Mouse (Mus musculus): ENCODE measurements around the gene Rab20.
"Not testable (repeated sequence)": the region's sequence is repeated elsewhere in the genome, so short reads cannot be mapped to it uniquely, and the experiment has no call there.

Rab20 gene

GRCm38 (mm10) chr8:11477811-11478761, at the start of gene Rab20:
Rab20 (minus strand) TSS chr8:11478710.
- peak in 1 of 2 experiments; percentile 22 for DNase-seq

DNA sequence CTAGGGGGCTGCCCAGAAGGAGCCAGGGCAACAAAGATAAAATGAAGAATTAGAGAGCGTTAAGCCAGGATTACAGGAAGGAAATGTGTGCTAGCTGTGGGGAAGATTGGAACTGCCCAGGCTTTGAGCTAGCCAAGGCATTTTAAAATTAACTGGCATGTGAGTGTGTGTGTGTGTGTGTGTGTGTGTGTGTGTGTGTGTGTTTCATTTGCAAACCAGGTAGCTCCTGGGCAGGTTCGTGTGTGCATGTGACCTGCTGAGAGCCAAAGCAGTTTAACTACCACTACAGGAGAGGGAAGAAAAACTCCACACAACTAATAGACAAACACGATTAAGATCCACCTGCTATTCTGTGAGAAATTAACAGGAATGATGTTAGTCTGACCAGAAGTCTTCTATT, 44.8 kb upstream of the Rab20 start:
- DNase-seq: no peak

DNA sequence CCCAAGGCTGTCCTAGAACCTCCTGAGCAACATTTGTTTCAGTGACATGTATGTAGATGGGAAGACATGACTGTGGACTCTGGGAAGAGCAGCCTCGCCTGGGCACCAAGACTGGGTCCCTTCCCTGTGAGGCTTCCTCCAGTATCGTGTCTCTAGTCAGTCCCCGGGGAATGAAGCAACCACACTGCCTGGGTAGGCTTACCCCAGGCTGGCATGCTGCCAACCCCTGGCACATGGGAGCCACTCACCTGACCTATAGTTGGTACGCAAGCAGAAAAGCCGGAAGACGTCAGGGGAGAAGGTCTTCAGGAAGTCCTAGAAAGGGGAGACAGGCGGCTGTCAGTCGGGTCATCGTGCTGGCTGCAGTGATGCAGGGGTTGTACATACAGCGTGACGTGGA, 40.2 kb upstream of the Rab20 start:
- DNase-seq: peak in 1 of 2 experiments; percentile 14

- no peak for DNase-seq
Observed at GRCm38 (mm10) chr8:11518056-11518396, 39.5 kb upstream of the Rab20 start.

GRCm38 (mm10) chr8:11517366-11518055, 39.0 kb upstream of the Rab20 start:
- DNase-seq: no peak

DNA sequence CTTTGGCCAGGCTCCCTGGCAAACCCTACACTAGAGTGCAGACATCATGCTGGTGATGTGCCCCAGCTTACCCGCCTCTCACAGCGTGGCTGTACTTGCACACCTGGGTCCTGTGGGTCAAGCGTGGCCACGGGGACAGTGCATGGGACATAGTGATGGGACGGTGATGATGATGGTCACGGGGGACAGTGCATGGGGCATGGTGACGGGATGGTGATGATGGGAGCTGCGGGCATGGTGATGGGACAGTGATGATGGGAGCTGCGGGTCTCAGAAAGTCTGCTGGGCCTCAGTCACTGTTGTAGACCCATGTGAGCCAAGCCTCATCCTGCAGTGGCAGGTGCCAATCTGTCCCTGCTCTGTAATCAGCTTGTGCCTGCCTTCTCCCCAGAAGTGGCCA, 37.8 kb upstream of the Rab20 start:
- DNase-seq: no peak

GRCm38 (mm10) chr8:11513247-11513646, 34.7 kb upstream of the Rab20 start:
- no peak for DNase-seq

DNA sequence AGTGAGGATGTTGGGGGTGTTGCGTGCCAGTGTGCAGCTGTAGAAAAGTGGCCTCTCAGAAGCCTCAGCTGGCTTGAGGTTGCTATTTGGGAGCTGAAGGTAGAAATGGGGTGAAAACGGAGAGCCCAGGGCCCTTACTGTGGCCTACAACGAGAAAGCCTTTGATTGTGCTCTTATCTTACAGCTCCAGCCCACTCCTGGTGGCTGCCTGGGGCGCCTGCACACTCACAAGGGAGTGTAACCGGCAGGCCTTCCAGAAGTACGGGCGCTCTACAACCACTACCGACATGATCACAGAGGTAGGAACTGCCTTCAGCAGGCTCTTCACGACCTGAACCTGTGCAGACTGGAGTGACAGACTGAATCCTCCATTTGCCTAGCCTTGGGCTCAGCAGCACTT, 34.2 kb upstream of the Rab20 start:
- DNase-seq: no peak

GRCm38 (mm10) chr8:11510971-11511370, 32.5 kb upstream of the Rab20 start:
- DNase-seq: no peak

GRCm38 (mm10) chr8:11508880-11509279, 30.4 kb upstream of the Rab20 start:
- no peak for DNase-seq

DNA sequence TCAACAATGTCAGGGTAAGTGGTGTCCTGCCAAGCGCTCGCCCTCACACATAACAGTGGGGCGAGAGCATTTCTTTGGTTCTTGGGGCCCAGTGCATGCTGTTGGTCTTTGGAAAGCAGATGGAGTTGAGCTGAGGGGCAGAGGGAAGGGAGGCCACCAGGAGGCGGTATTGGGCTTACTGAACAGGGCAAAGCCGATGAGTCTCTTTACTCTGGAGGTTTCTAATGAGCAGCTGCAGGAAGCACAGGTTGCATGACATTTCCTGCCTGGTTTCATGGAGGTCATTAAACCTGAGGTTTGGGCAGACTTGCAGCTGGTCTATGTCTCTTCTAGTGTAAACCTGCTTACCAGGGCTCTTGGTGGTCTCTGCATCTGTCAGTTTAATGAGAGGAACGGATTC, 28.3 kb upstream of the Rab20 start:
- DNase-seq: peak; percentile 22 to 35

- no peak for DNase-seq
Observed at GRCm38 (mm10) chr8:11506074-11506473, 27.6 kb upstream of the Rab20 start.

- no peak for DNase-seq
Observed at GRCm38 (mm10) chr8:11503476-11504232, 25.1 kb upstream of the Rab20 start.

DNA sequence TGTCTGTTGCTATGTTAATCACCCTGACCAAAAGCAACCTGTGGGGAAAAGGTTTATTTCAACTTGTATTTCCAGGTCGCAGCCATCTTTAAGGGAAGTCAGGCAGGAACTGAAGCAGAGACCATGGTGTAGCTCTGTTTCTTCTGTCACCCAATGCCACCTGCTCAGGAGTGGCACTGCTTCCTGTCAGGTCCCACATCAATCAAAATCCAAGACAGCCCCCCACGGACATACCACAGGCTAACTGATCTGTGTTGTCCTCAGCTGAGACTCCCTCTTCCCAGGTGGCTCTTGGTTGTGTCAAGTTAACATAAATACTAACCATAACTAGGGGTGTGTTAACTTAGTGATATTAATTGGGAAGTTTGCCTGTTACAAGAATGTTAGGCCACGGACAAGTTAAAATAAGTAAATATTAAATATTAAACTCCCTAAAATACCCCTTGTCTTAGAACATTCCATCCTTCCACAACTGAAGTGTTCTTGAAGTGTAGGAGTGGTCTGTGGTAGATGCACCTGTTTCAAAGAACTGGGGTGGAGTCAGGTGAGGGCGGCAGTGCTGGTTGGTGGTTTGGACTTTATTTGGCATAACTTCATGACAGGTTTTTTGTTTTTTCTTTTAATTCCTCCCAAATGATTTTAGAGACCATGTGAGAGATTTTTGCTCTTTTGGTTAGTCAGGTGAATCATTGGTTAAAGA, 20.4 kb upstream of the Rab20 start:
- no peak for DNase-seq

- no peak for DNase-seq
Observed at GRCm38 (mm10) chr8:11498281-11498680, 19.8 kb upstream of the Rab20 start.

- DNase-seq: peak; percentile 92 to 94
Observed at GRCm38 (mm10) chr8:11497017-11497990, 18.8 kb upstream of the Rab20 start, which contains the start of gene Naxd. Naxd (plus strand) TSS chr8:11497506.

DNA sequence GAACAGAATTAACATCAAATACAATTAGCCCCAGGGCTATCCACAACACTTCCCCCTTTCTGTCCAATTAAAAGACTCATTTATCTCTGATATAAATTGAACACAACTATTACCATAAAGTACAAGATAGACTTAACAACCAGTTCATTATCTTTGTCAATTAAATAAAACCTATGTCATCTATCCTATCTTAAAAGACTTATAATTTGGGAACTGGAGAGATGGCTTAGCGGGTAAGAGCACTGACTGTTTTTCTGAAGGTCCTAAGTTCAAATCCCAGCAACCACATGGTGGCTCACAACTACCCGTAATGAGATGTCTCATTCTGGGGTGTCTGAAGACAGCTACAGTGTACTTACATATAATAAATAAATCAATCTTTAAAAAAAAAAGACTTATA, 13.8 kb upstream of the Rab20 start:
- not testable (repeated sequence) for DNase-seq

GRCm38 (mm10) chr8:11487229-11487628, 8.7 kb upstream of the Rab20 start:
- no peak for DNase-seq

DNA sequence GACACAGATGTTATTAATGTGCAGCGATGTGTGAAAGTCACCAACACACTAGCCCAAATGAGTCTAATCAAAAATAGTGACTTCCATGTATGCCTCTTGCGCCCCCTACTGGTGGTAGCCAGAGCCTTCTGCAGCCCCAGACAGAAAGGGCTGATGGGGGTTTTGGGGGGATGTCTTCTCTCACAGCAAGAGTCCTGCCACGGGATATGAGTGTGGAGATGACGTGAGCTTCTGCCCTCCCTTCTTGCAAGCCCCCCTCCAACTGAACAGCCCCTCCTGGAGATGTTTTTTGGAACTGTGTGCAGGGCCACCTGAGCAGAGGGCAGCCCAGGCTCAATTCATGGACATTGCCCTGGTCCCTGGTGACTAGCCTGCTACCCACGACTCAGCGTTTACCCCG, 7.6 kb upstream of the Rab20 start:
- DNase-seq: peak; percentile 59 to 76

- DNase-seq: no peak
Observed at GRCm38 (mm10) chr8:11482537-11482936, 4.0 kb upstream of the Rab20 start.

- DNase-seq: no peak
Observed at GRCm38 (mm10) chr8:11481876-11482275, 3.4 kb upstream of the Rab20 start.

All from cerebellum, adult 18-20 months (tissue).